Mouse (Mus musculus) lung, postnatal 0 days (tissue): ENCODE results near the gene Use1.

ENCODE experiments used
- CTCF ChIP-seq: IDR thresholded peaks from 2 replicates; pipeline ENCODE4 v1.5.1; 2016; ENCODE audit warnings: antibody characterized with exemption, mild to moderate bottlenecking
- EP300 ChIP-seq: IDR thresholded peaks from 2 replicates; pipeline ENCODE4 v1.6.1; 2016; ENCODE audit warnings: antibody characterized with exemption, mild to moderate bottlenecking, control low read depth

- TF ChIP-seq CTCF (no peak; the same call in 1 of the 2 replicates), EP300 (no peak)
Measured at GRCm38 (mm10) chr8:71373000-71373399, 6.4 kb downstream of the Use1 start.
